Mouse (Mus musculus): ENCODE data around the gene Dgcr6.
"Not testable (repeated sequence)": the region's sequence is repeated elsewhere in the genome, so short reads cannot be mapped to it uniquely, and the experiment has no call there.

Dgcr6 gene

GRCm38 (mm10) chr16:18052731-18053202 lies at the start of gene Dgcr6:
Dgcr6 (plus strand) TSS chr16:18052860.
- DNase-seq (ENCODE audit: low spot score): peak; percentile 59

GRCm38 (mm10) chr16:18004589-18004988 lies 48.1 kb upstream of the Dgcr6 start:
- no peak for DNase-seq (ENCODE audit: low spot score)

GRCm38 (mm10) chr16:18007083-18007482 lies 45.6 kb upstream of the Dgcr6 start:
- DNase-seq (ENCODE audit: low spot score): no peak

- DNase-seq (ENCODE audit: low spot score): peak; percentile 41
These were observed 41.6 kb upstream of the Dgcr6 start for GRCm38 (mm10) chr16:18011101-18011500.

GRCm38 (mm10) chr16:18016482-18016881 lies 36.2 kb upstream of the Dgcr6 start:
- not testable (repeated sequence) for DNase-seq (ENCODE audit: low spot score)

GRCm38 (mm10) chr16:18022780-18023557 lies 29.7 kb upstream of the Dgcr6 start:
- no peak for DNase-seq (ENCODE audit: low spot score)

GRCm38 (mm10) chr16:18027371-18027770 lies 25.3 kb upstream of the Dgcr6 start:
- no peak for DNase-seq (ENCODE audit: low spot score)

- no peak for DNase-seq (ENCODE audit: low spot score)
These were observed 20.9 kb upstream of the Dgcr6 start for GRCm38 (mm10) chr16:18031752-18032151.

GRCm38 (mm10) chr16:18033289-18033688 lies 19.4 kb upstream of the Dgcr6 start:
- no peak for DNase-seq (ENCODE audit: low spot score)

- no peak for DNase-seq (ENCODE audit: low spot score)
These were observed 18.4 kb upstream of the Dgcr6 start for GRCm38 (mm10) chr16:18034286-18034685.

GRCm38 (mm10) chr16:18036425-18036955 lies 16.2 kb upstream of the Dgcr6 start:
- peak; percentile 65 for DNase-seq (ENCODE audit: low spot score)

GRCm38 (mm10) chr16:18037025-18037424 lies 15.6 kb upstream of the Dgcr6 start:
- no peak for DNase-seq (ENCODE audit: low spot score)

- DNase-seq (ENCODE audit: low spot score): no peak
These were observed 7.7 kb upstream of the Dgcr6 start for GRCm38 (mm10) chr16:18044991-18045390.

GRCm38 (mm10) chr16:18047660-18048059 lies 5.0 kb upstream of the Dgcr6 start:
- peak; percentile 34 for DNase-seq (ENCODE audit: low spot score)

- no peak for DNase-seq (ENCODE audit: low spot score)
These were observed 4.6 kb upstream of the Dgcr6 start for GRCm38 (mm10) chr16:18048071-18048470.

- DNase-seq (ENCODE audit: low spot score): no peak
These were observed 338 bp upstream of the Dgcr6 start for GRCm38 (mm10) chr16:18052322-18052721.

- DNase-seq (ENCODE audit: low spot score): no peak
These were observed 3.6 kb downstream of the Dgcr6 start for GRCm38 (mm10) chr16:18056215-18056614.

GRCm38 (mm10) chr16:18058331-18058731 lies 5.7 kb downstream of the Dgcr6 start:
- DNase-seq (ENCODE audit: low spot score): no peak

- no peak for DNase-seq (ENCODE audit: low spot score)
These were observed 6.6 kb downstream of the Dgcr6 start for GRCm38 (mm10) chr16:18059243-18059642.

GRCm38 (mm10) chr16:18061201-18061600 lies 8.5 kb downstream of the Dgcr6 start:
- no peak for DNase-seq (ENCODE audit: low spot score)

- DNase-seq (ENCODE audit: low spot score): peak; percentile 92
These were observed 13.7 kb downstream of the Dgcr6 start for GRCm38 (mm10) chr16:18066060-18067009.

GRCm38 (mm10) chr16:18068653-18069376 lies 16.2 kb downstream of the Dgcr6 start:
- no peak for DNase-seq (ENCODE audit: low spot score)
